Mouse (Mus musculus): ENCODE measurements at regions not wholly inside any gene's neighbourhood (a gene's known extent, or its start where the extent isn't known, plus 50 kb on each side); places are given as distances from the start of the nearest gene placed in this dataset.
"Not testable (repeated sequence)": the region's sequence is repeated elsewhere in the genome, so short reads cannot be mapped to it uniquely, and the experiment has no call there.

- Histone ChIP-seq H3K36me3 (ENCODE audit: control insufficient read depth, insufficient read depth, low read length) (no peaks in the 10 kb centered on the region), H3K27ac (no peak overlapping the region), H3K4me3 (no peak overlapping the region), H3K79me2 (replicated peaks; ENCODE audit: control insufficient read depth, insufficient read depth, low read length) (no peaks in the 10 kb centered on the region), H3K4me1 (ENCODE audit: control insufficient read depth, insufficient read depth, low read length) (no peaks in the 10 kb centered on the region), H3K9ac (ENCODE audit: low read depth, low read length) (no peak overlapping the region), H3K27me3 (ENCODE audit: control insufficient read depth, insufficient read depth, low read length) (no peaks in the 10 kb centered on the region)
- WGBS = 81% methylated on average over 5 of the region's 5 CpGs
- TF ChIP-seq EP300 (IDR thresholded peaks at IDR 0.05; ENCODE audit: insufficient read depth, low read depth, low read length) (no peak), POLR2A (IDR thresholded peaks at IDR 0.05; ENCODE audit: insufficient read depth, low read depth, low read length) (no peak), CTCF (IDR thresholded peaks at IDR 0.05) (no peak)
- intact Hi-C loops (cut with DNase I) = no loop called here
- DNase-seq = no peak
Observed at GRCm38 (mm10) chr3:60858474-60859118, 144.0 kb upstream of the P2ry1 start.

GRCm38 (mm10) chr3:60859119-60859515, 143.5 kb upstream of the P2ry1 start:
- H3K27me3 ChIP-seq (ENCODE audit: control insufficient read depth, insufficient read depth, low read length) = no peaks in the 10 kb centered on the region
- TF ChIP-seq EP300 (IDR thresholded peaks at IDR 0.05; ENCODE audit: insufficient read depth, low read depth, low read length) (no peak), CTCF (IDR thresholded peaks at IDR 0.05) (no peak), POLR2A (IDR thresholded peaks at IDR 0.05; ENCODE audit: insufficient read depth, low read depth, low read length) (no peak)
- H3K27ac ChIP-seq = no peak overlapping the region
- no peak overlapping the region for H3K9ac ChIP-seq (ENCODE audit: low read depth, low read length)
- WGBS = 86% methylated on average over 3 of the region's 3 CpGs
- no peak for DNase-seq
- intact Hi-C loops (cut with DNase I) = no loop called here
- H3K4me1 ChIP-seq (ENCODE audit: control insufficient read depth, insufficient read depth, low read length) = no peaks in the 10 kb centered on the region
- no peaks in the 10 kb centered on the region for H3K79me2 ChIP-seq (replicated peaks; ENCODE audit: control insufficient read depth, insufficient read depth, low read length)
- H3K36me3 ChIP-seq (ENCODE audit: control insufficient read depth, insufficient read depth, low read length) = no peaks in the 10 kb centered on the region
- H3K4me3 ChIP-seq = no peak overlapping the region

GRCm38 (mm10) chr3:60876858-60877257, 125.7 kb upstream of the P2ry1 start:
- H3K4me1 ChIP-seq (ENCODE audit: control insufficient read depth, insufficient read depth, low read length); intact Hi-C loops (cut with DNase I); H3K9ac ChIP-seq (ENCODE audit: low read depth, low read length); H3K79me2 ChIP-seq (replicated peaks; ENCODE audit: control insufficient read depth, insufficient read depth, low read length); H3K27me3 ChIP-seq (ENCODE audit: control insufficient read depth, insufficient read depth, low read length); H3K4me3 ChIP-seq; H3K36me3 ChIP-seq (ENCODE audit: control insufficient read depth, insufficient read depth, low read length); DNase-seq; H3K27ac ChIP-seq: not testable (repeated sequence)
- WGBS = 89% methylated on average over 11 of the region's 11 CpGs

GRCm38 (mm10) chr3:60878880-60879279, 123.7 kb upstream of the P2ry1 start:
- WGBS = 92% methylated on average over 3 of the region's 3 CpGs
- H3K4me1 ChIP-seq (ENCODE audit: control insufficient read depth, insufficient read depth, low read length) = no peaks in the 10 kb centered on the region
- H3K36me3 ChIP-seq (ENCODE audit: control insufficient read depth, insufficient read depth, low read length) = no peaks in the 10 kb centered on the region
- H3K4me3 ChIP-seq = no peak overlapping the region
- H3K79me2 ChIP-seq (replicated peaks; ENCODE audit: control insufficient read depth, insufficient read depth, low read length) = no peaks in the 10 kb centered on the region
- no peaks in the 10 kb centered on the region for H3K27me3 ChIP-seq (ENCODE audit: control insufficient read depth, insufficient read depth, low read length)
- H3K9ac ChIP-seq (ENCODE audit: low read depth, low read length) = no peak overlapping the region
- no peak overlapping the region for H3K27ac ChIP-seq
- TF ChIP-seq POLR2A (IDR thresholded peaks at IDR 0.05; ENCODE audit: insufficient read depth, low read depth, low read length) (no peak), CTCF (IDR thresholded peaks at IDR 0.05) (no peak), EP300 (IDR thresholded peaks at IDR 0.05; ENCODE audit: insufficient read depth, low read depth, low read length) (no peak)
- intact Hi-C loops (cut with DNase I) = no loop called here
- DNase-seq = no peak

GRCm38 (mm10) chr3:60884027-60884426, 118.6 kb upstream of the P2ry1 start:
- Histone ChIP-seq H3K36me3 (ENCODE audit: control insufficient read depth, insufficient read depth, low read length) (no peaks in the 10 kb centered on the region), H3K27me3 (ENCODE audit: control insufficient read depth, insufficient read depth, low read length) (no peaks in the 10 kb centered on the region), H3K4me1 (ENCODE audit: control insufficient read depth, insufficient read depth, low read length) (no peaks in the 10 kb centered on the region), H3K4me3 (no peak overlapping the region), H3K9ac (ENCODE audit: low read depth, low read length) (no peak overlapping the region), H3K27ac (no peak overlapping the region), H3K79me2 (replicated peaks; ENCODE audit: control insufficient read depth, insufficient read depth, low read length) (no peaks in the 10 kb centered on the region)
- intact Hi-C loops (cut with DNase I) = no loop called here
- no peak for DNase-seq
- WGBS = 53% methylated on average over 3 of the region's 3 CpGs
- TF ChIP-seq POLR2A (IDR thresholded peaks at IDR 0.05; ENCODE audit: insufficient read depth, low read depth, low read length) = no peak
- no peak for TF ChIP-seq CTCF (IDR thresholded peaks at IDR 0.05)
- no peak for TF ChIP-seq EP300 (IDR thresholded peaks at IDR 0.05; ENCODE audit: insufficient read depth, low read depth, low read length)

GRCm38 (mm10) chr3:60889191-60889861, 113.3 kb upstream of the P2ry1 start:
- Histone ChIP-seq H3K4me3 (no peak overlapping the region), H3K27me3 (ENCODE audit: control insufficient read depth, insufficient read depth, low read length) (no peaks in the 10 kb centered on the region), H3K9ac (ENCODE audit: low read depth, low read length) (no peak overlapping the region), H3K4me1 (ENCODE audit: control insufficient read depth, insufficient read depth, low read length) (no peaks in the 10 kb centered on the region), H3K79me2 (replicated peaks; ENCODE audit: control insufficient read depth, insufficient read depth, low read length) (no peaks in the 10 kb centered on the region), H3K27ac (no peak overlapping the region), H3K36me3 (ENCODE audit: control insufficient read depth, insufficient read depth, low read length) (no peaks in the 10 kb centered on the region)
- 90% methylated on average over 4 of the region's 4 CpGs for WGBS
- DNase-seq = no peak
- intact Hi-C loops (cut with DNase I) = no loop called here
- TF ChIP-seq EP300 (IDR thresholded peaks at IDR 0.05; ENCODE audit: insufficient read depth, low read depth, low read length) = no peak
- TF ChIP-seq CTCF (IDR thresholded peaks at IDR 0.05) = no peak
- no peak for TF ChIP-seq POLR2A (IDR thresholded peaks at IDR 0.05; ENCODE audit: insufficient read depth, low read depth, low read length)

Data from heart, adult 2 months (tissue).